Mouse (Mus musculus) liver, adult 2 months (tissue): ENCODE measurements around the gene Rxfp4.

Experiments
- CTCF ChIP-seq: fragments of 200-500 bp; IDR thresholded peaks from 2 replicates; pipeline ENCODE4 v1.5.1; 2011; ENCODE audit warnings: low read depth, low read length, control low read depth
- POLR2A ChIP-seq: fragments of 200-500 bp; IDR thresholded peaks from 2 replicates; pipeline ENCODE4 v1.6.1; 2011; ENCODE audit warnings: low read length, control low read depth; ENCODE audit not compliant: insufficient read depth; ENCODE audit errors: extremely low read depth

- TF ChIP-seq POLR2A (no peak), CTCF (no peak)
Measured at GRCm38 (mm10) chr3:88659798-88660197, 6.9 kb upstream of the Rxfp4 start.
